Mouse (Mus musculus) adrenal gland, postnatal 25 days (tissue): ENCODE measurements around the gene Bud23. TPM values are rescaled to one million over a fixed set of nuclear protein-coding genes. Genes with fewer than 3 reads are reported as not detected.
A peak's percentile ranks its signal among the peaks of the same experiment; 100 is the strongest.
"Not testable (repeated sequence)": the region's sequence is repeated elsewhere in the genome, so short reads cannot be mapped to it uniquely, and the experiment has no call there.

Experiments
- DNase-seq: peaks from one replicate; pipeline ENCODE4 v3.0.0; 2021; ENCODE audit warnings: mixed read lengths
- long read RNA-seq: library from polyadenylated mRNA; stranded (forward); transcript quantifications from one replicate; pipeline ENCODE4 v2.0.0, GENCODE M21; 2021
- total RNA-seq: library from RNA; stranded (reverse); gene quantifications from 2 replicates; pipeline ENCODE4 v1.2.3, GENCODE M21; 2021

The Bud23 gene
- total RNA-seq = 58.5 and 66.1 TPM in 2 replicates
- long read RNA-seq, partial matches to known transcripts = 56 of 61 reads
- long read RNA-seq, other reads (novel, unspliced or antisense) = 3 of 61 reads

DNA sequence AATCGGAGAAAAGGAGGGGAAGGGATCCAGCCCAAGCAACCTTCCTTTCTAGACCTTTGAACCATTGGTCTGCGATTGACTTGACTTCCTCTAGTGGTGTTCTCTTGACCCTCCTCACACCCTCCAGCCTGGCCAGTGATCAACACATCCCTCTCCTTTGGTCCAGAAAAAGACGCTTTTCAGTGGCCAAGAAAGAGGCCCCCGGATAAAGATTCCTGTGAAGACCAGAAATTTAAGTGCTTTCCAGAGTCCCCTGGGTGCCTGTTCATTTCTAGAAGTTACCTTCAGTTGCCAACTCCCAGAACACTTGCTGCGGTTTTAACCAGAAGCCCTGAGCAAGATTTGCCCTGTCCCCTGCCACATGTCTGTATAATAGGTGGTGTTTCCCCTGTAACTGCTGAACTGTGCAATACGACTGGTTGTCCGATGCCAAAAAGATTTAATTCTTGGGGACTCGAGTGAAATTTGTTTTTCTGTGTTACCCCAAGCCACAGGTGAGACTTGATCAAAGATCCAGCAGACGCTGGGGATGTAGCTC, at the start of gene Bud23:
Bud23 (minus strand) TSS at position 51 of the 538 bp plus-strand sequence.
- not testable (repeated sequence) for DNase-seq

DNA sequence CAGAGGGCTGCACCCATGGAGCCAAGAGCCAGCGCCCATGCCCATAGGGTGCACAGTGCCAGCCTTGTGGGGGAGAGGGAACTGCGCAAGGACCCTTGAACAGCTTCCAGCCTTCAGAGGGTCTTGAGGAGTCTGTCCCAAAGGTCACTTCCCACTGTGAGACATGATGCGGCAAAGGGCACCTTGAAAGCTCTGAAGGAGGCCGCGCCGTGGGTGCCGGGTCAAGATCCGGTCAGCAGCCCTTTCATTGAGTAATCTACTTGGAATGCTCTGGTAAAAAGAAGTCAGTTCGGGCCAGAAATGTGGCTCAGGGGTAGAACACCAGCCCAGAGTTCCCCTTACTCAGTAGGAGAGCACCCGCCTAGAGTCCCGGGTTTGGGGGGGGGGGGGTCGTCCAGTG, 49.0 kb upstream of the Bud23 start:
- no peak for DNase-seq

DNA sequence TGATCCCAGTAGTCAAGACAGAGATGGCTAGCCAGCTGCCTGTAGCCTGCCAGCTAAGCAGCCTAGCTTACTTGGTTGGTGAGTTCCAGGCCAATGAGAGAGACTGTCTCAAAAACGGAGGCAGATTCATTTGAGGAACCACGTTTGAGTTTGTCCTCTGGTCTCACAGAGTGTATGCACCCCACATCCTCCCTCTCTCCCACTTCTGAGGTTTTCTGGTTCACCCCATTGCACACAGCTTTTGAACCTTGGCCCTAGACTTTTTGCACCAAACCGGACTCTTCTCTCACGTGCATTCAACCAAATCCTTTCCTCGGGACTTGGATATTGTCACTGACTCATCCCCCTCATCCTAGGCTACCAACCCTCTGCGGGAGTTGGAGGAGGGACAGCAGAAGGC, 45.2 kb upstream of the Bud23 start:
- no peak for DNase-seq

DNA sequence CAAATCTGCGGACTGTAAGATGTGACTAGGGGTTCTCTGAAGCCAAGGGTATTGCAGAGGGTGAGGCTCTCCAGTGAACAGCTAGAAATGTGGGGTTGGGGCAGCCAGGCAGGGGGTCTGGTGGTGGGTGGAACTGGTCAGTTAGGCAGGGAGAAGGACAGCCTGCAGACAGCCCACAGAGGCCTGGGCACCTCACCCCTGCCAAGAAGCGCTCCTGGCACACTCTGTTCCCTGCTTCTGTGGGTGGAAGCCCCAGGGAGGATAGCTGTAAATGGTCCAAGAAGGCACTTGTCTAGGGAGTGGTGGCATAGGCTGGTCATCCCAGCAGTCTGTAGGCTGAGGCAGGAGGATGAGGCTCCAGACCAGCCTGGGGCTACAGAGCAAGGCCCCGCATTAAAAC, 44.7 kb upstream of the Bud23 start:
- DNase-seq = no peak

DNA sequence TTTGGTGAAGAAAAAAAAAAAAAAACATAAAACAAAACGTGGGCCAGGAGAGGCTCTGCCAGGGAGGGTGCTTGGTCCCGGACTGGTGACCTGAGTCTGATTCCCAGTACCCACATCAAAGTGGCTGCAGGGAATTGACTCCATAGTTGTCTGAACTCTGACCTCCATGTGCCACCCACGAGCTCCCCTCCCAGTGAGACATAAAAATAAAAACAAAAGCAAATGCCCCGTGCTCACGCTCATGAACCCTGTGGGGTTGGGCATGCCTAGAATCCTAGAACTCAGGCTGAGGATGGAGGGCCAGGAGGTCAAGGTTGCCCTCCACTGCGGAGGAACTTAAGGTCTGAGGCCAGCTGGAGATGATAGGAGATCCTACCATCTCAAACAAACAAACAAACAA, 44.3 kb upstream of the Bud23 start:
- DNase-seq = no peak

DNA sequence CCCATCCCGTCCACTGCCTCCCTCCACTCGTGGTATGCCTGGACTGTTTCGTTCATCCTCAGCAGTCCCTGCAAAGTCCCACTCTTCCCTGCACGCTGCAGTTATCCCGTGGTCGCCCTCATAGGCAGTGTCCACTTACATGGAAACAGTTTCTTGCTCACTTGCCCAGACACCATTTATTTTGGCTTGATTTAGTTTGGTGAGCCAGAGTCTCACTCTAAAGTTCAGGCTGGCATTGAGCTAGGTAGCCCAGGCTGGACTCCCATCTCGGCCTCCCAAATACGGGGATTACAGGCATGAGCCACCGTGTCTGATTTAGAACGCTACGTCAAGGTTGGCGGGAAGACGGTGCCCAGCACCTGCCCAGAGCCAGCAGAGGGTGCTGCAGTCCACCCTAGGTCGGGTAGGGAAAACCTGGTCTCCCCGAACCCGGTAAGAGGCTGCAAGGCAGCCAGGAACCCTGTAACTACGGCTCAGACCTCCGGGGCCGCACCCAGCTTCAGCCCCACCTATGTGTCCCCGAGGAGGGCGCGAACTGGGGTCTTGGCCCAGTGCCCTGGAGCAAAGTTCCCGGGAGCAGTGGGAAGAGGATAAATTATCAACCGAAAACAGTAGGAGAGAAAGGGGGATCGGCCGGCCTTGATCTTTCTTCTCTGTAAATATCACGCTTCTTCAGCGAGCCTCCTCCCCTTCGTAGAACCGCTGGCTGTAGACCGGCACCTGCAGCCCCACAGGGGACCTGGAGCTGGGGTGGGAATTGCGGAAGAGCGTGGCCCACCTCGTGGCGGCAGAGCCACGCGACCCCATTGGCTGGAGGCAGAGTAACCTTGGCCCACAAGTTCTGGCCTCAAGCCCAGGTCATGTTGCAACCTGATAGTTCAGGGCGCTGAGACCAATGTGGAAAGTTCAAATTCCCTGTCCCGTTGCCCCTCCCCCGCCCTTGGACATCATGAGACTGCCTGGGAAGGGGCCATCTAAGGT, 43.1 kb upstream of the Bud23 start:
- DNase-seq = peak; percentile 85

DNA sequence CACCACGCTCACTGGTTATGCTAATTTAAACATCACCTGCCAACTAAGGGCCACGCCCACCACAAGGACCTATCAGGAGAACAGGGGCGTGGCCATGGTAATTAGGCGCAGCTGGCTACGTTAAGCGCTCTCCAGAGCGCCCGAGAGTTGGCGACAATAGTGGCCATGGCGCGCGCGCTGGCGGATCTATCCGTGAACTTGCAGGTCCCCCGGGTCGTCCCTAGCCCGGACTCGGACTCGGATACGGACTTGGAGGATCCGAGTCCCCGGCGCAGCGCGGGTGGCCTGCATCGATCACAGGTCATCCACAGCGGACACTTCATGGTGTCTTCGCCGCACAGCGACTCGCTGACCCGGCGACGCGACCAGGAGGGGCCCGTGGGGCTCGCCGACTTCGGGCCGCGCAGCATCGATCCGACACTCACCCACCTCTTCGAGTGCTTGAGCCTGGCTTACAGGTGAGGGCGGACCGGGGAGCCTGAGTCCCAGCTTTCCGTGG, 42.0 kb upstream of the Bud23 start:
- DNase-seq = peak; percentile 85

DNA sequence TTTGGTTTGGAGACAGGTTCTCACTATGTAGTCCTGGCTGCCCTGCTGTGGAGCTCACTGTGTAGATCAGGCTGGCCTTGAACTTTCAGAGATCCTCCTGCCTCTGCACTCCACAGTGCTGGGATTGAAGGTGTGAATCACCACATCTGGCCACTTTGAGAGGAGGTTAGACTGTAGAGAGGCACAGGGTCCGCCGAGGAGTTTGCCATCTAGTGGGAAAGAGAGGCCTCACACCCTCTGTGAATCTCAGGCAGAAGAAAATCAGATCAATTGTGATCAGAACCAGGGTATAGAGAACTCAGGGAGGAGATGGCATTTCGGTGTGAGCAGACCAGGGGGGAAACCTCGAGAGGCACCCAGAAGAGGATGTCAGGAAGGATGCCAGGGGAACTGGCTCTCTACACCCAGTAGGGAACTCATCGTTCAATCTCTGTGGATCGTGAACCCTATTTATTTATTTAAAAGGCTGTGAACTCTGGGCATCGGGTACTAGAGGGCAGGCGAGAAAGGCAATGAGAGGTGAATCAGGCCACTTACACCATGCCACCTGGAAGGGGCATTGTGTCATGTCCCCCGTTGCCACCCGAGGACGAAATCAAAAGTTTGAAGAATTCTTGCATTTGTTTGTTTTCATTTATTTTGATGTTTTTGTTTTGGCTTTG, 39.4 kb upstream of the Bud23 start:
- no peak for DNase-seq

DNA sequence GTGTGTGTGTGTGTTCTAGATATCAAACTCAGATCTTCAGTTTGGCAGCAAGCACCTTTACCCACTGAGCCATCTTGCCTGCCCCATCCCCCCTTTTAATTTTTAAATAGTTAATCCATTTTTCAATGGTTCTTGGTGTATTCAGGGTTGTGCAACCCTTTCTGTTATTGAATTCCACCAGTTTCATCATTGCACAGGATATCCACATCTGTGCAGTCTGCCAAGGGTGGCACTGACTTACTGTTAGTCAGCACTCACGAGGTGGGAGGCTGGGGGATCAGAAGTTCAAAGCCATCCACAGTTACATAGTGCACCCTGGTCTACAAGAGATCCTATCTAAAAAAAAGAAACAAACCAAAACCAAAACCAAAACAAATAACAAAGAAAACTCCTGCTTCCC, 36.2 kb upstream of the Bud23 start:
- no peak for DNase-seq

DNA sequence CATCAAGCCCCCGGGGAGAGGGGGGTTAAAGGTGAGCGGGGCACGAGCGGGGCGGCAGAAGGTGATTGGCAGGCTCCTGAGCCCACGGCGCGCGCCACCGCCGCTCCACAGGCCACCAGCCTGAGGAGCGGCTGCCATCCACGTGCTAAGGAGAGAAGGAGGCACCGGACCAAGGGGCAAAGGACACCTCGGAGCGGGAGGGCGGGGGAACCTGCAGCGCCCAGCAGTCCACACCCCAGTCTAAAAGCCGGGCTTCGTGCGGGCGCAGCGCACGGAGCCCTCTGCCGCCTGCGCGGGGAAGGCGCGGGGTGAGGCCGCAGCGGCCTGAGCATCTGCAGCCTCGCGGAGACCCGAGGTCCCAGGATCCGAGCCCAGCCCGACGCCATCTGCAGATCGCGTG, 24.9 kb upstream of the Bud23 start, which contains the start of gene Mlxipl:
Mlxipl (plus strand) TSS at position 238 of the 400 bp plus-strand sequence.
- no peak for DNase-seq

DNA sequence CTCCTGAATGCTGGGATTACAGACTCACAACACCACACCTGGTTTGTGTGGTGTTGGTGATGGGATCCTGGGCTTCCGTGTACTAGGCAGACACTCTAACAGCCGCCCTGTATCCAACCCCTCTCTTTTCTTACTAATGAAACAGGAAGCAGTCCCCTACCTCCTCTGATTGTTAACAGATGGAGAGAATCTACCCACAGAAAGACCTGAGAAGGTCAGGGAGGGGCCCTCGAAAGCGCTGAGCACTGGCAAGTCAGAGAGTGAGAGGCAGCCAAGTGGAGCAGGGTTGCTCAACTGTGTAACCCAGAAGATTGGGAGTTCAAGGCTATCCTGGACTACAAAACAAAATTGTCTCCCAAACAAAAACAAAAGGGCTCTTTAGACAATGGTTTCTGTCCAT, 22.1 kb upstream of the Bud23 start:
- DNase-seq = no peak

DNA sequence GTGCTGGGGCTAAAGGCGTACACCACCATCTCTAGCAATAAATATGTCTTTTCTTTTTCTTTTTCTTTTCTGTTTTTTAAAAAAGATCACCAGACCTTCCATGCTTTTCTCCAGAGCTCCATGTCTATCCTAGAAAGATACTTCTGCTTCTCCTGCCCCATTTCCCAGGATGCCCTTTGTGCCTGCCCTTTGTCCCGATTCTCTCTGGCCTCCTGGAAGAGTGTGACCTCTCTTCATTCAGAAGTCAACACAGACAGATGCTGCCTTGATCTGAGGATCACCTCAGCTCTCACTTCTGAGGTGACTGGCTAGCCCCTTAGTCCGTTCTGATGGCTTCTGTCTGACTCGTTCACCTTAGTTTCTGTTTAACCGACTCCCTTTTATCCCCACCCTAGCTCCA, 15.8 kb upstream of the Bud23 start:
- no peak for DNase-seq

DNA sequence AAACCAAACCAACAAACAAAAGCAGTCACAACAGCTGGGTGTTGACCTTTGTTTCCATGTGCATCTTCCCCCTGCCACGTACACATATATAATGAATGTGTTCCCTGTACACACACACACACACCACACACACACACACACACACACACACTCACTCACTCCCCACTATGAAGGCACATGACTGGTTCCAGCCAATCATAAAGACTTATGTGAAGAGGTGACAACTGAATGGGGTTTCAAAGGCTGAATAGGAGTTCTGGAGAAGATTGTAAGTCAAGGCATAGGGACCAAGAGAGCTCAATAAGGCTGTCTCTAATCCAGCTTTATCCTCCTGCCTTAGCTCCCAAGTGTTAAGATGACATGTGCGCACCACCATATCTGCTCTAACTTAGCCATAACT, 14.8 kb upstream of the Bud23 start:
- DNase-seq = no peak

DNA sequence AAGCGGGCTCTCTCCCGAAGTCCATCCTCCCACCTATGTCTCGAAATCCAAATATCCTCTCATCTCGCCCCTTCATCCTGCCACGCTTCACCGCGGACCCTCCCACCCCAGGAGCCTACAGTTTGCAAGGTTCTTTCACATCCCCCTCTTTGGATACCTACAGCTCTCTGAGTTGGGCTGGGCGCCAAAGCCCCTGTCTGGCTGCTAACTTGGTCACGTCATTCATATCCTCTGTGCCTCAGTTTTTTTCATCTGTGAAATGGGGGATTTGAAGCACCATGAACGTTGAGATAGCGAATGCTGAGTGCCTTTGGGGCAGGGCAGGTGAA, 13.7 kb upstream of the Bud23 start:
- no peak for DNase-seq

DNA sequence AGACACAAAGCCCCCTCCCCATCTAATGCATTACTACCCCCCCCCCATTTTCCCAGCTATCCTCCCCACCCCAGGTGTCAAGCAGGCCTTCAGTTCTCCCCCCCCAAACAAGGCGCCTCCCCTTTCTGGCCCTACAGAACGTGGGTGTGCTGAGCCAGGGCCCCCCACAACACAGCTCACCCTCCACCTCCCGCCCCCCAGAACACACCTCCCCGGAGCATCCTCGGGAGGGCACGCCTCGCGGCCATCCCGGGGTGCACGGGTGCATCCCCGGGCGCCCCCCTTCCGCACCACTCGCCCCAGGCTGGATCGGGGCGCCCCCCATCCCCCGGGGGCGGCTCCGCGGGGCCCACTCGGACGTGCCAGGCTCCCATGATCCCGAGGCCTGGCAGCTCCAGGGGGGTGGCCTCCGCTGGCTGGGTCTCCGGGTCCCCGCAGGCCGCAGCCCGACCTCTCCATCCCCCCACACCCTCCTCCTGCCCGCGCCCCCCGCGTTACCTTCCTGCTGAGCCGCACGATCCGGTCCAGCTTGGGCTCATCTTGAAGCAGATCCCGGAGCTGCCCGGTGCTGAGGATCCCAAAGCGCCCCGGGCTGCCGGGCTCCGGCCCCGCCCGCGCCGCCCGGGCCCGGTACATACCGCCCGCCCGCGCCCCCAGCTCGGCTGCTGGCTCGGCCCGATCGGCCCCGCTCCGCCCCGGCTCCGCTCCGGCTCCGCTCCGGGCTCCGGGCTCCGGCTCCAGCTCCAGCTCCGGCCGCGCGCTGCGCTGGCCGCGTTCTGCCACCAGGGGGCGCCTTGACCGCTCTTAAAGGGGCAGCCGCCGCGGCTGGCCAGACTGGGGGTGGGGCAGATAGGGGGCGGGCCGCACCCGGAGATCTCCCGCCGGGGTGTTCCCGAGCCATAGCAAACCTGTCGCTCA, 13.1 kb upstream of the Bud23 start, which contains the start of gene Vps37d:
Vps37d (minus strand) TSS at position 703 of the 918 bp plus-strand sequence.
- DNase-seq = peak; percentile 95

DNA sequence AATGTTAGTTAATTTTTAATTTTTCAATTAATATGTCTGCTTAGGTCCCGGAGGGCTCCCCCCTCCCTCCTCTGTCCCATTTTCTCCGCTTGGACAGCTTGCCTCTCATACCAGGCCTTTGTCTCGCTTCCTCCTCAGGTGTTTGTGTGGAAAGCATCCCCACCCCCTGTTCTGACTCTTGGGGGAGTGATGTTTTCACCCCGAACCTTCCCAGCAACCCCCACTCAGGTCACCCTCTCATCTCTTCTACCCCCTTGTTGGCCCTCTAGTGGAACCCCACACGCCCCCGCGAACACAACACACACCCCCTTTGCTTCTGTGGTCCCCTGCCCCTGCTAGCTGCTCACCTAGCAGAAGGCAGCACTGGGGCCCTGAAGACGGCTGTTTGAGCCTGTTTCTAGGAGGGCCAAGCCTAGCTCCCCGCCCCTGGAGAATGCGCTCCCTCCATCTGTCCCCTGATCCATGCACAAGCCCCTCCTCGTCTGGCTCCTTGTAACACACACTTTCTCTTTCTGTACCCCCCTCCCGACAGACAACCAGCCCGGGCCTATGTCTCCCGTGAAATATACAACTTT, 12.3 kb upstream of the Bud23 start:
- DNase-seq = no peak

DNA sequence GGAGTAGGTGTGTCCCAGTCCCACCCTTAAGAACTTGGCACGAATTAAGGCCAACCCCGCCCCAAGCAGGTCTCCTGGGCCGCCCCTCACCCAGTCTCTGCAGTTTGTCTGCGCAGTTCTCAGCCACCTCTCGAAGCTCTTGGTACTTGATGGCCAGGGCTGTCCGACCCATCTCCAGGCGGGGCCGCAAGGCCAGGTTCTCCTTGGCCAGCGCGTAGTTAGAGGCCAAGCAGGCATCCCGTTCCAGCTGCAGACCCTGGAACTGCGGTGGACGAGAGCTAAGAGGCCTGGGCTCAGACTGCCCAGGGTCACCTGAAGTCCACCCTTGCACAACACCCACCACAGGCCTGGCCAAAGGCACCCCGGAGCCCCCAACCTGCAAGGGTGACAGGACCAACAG, 11.6 kb upstream of the Bud23 start:
- no peak for DNase-seq

DNA sequence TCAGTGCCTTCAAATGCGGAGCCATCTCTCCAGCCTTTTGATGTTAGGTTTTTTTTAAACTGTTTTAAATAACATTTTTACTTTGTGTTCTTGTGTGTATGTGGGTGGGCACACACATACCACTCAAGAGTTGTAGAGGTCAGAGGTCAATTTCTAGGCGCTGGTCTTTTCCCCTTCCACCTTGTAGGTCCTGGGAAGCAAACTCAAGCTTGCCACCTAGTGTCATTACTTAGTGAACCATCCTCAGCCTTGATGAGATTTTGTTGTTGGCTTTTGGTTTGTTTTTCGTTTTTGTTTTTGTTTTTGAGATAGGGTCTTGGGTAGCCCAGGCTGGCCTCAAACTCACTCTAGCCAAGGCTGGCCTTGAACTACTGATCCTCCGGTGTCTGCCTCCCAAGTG, 10.9 kb upstream of the Bud23 start:
- no peak for DNase-seq

DNA sequence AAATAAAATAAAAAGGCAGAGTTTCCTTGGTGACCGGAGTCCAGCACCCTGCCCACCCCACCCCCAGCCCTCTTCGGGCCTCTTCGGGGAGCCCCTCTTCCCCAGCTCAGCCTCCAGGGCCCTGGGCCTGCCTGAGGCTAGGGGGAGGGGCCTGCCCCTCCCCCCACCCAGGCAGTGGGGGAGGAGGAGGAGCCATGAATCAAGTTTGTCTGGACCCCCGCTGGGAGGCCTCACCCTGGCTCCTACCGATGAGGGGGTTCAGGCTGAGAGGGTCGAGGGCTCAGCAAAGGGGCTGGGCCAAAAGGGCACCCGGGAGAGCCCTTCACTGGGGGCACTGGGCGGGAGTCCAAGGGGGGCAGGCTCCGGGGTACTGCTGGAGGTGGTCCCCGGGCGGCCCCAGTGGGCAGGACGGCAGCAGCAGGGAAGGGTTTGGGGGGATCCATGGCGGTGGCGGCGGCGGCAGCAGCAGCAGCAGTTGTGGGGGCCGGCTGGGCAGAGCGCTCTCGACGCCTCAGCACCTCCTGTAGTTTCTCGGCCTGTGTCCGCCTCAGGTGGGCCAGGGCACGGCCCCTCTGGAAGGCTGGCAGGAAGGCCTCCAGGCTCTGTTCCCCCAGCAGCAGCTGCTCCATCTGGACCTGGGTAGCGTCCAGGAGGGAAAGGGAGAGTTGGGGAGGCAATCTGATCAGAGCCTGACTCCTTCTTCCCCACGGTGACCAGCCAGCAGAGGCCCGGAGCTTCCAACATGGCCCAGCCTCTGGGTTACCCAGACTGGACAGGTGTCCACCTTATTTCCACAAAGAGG, 8.8 kb upstream of the Bud23 start:
- DNase-seq = no peak

DNA sequence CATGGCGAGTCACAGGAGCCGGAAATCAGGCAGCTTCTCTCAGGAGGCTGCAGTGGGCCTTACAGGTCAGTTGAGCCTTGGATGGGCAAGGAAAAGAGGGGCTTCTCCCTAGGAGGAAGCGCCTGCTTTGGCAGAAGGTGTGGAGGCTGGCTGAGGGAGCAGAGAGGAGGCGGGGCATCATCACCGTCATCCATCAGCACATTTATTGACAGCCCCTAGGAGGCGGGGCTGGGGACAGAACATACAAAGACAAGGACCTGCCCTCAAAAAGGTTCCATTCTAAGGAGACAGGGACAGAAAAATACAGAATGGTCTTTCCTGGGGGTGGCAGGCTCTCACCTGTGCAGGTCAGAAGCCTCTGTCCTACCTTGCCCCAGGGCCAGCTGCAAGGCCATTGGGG, 8.0 kb upstream of the Bud23 start:
- DNase-seq = no peak

DNA sequence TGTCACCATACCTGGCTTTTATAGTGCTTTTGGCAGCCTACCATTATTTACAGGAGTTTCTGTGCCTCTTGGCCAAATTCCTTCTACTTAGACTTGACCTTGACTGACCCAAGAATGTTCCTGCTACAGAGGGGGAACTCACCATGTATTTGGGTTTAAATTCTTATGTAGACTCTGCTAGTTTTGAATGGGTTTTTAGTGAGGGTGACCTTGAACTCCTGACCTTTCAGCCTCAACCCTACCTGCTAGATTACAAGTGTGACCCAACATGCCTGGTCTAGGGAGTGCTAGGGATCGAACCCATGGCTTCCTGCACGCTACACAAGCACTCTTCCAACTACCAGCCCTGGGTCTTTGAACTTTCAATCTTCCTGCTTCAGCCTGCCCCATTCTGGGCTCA, 7.3 kb upstream of the Bud23 start:
- DNase-seq = no peak
